Comparison of ENCODE assay signal across 8 mouse cellular contexts in the genomic region with DNA sequence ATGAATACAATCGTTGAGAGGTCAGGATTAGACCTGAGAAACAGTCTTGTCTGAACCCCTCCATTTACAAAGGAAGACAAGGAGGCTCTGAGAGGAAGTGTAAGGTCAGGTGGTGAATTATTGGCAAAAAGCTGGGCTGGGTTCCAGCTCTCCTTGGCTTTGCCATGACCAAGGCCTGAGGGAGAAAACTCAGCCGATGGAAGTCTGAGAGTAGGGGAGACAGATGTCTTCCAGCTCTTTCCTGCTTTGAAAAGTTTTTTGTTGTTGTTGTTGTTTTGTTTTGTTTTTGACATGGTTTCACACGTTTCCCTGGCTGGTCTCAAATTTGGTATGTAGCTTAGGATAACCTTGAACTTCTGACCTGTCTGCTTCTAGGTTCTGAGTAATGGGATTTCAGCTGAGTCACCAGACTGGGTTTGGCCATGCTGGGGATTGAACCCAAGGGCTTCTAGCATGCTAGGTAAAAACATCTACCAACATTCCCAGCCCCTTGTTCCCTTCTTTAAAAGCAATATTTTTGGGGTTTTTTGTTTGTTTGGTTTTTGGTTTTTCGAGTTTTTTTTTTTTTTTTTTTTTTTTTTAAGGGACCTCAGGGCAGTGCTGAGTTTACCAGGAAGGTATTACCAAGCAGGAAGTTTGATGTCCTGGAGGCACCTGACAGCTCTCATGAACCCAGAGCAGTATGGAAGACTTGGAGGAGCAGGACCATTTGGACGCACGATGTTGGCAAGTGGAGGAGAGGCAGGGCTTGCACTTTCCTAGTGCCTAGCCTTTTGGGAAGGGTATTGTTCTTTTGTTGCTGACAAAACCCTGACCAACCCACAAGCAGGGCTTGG. TPM values are rescaled to one million over a fixed set of nuclear protein-coding genes. Genes with fewer than 3 reads are reported as not detected.
DNase-seq lines count a peak whose midpoint lies in the region; ATAC-seq and TF ChIP-seq lines count a peak whose summit lies in the region.

No protein-coding gene starts in this region.

- peak overlapping the region; percentile 18; the same call in 1 of the 2 replicates for H3K9ac ChIP-seq in ES-E14 (ENCODE audit: insufficient read depth, low read depth, low read length, poor library complexity, severe bottlenecking)
- H3K9ac ChIP-seq in forebrain, embryonic 14.5 days (ENCODE audit: low read length): no peak overlapping the region
- H3K9ac ChIP-seq in stomach, embryonic 15.5 days: no peak overlapping the region

- 61% methylated on average over 6 of the region's 6 CpGs for WGBS in heart, embryonic 10.5 days
- WGBS in forebrain, embryonic 14.5 days: 33% methylated on average over 6 of the region's 6 CpGs
- WGBS in stomach, embryonic 15.5 days: 49% methylated on average over 6 of the region's 6 CpGs

- peak overlapping the region; percentile 95 for H3K27ac ChIP-seq in heart, embryonic 10.5 days
- peak overlapping the region; percentile 92 for H3K27ac ChIP-seq in ES-E14 (ENCODE audit: insufficient read depth, low read depth, low read length, poor library complexity, severe bottlenecking)
- peak overlapping the region; percentile 99 for H3K27ac ChIP-seq in forebrain, embryonic 14.5 days (ENCODE audit: low read depth, low read length)
- H3K27ac ChIP-seq in stomach, embryonic 15.5 days: peak overlapping the region; percentile 99

- no peaks in the 10 kb centered on the region for H3K27me3 ChIP-seq in heart, embryonic 10.5 days (ENCODE audit: insufficient read depth, poor library complexity, severe bottlenecking)
- no peaks in the 10 kb centered on the region for H3K27me3 ChIP-seq in forebrain, embryonic 14.5 days (replicated peaks; ENCODE audit: control insufficient read depth, insufficient read depth, low read length)
- no peaks in the 10 kb centered on the region for H3K27me3 ChIP-seq in stomach, embryonic 15.5 days (replicated peaks)

- no peak overlapping the region for H3K4me2 ChIP-seq in forebrain, embryonic 14.5 days (ENCODE audit: low read length)
- no peak overlapping the region for H3K4me2 ChIP-seq in stomach, embryonic 15.5 days

- H3K36me3 ChIP-seq in heart, embryonic 10.5 days: no peaks in the 10 kb centered on the region
- H3K36me3 ChIP-seq in ES-E14 (ENCODE audit: control insufficient read depth, insufficient read depth, low read length, poor library complexity, severe bottlenecking): no peaks in the 10 kb centered on the region
- H3K36me3 ChIP-seq in forebrain, embryonic 14.5 days (ENCODE audit: control insufficient read depth, insufficient read depth, low read length): no peaks in the 10 kb centered on the region
- H3K36me3 ChIP-seq in stomach, embryonic 15.5 days: no peaks in the 10 kb centered on the region

- H3K4me3 ChIP-seq in heart, embryonic 10.5 days: no peak overlapping the region
- H3K4me3 ChIP-seq in ES-E14 (ENCODE audit: insufficient read depth in 1 of 2, low read depth in 1 of 2, low read length in 2 of 2, poor library complexity in 1 of 2, severe bottlenecking in 1 of 2): no peak overlapping the region
- no peak overlapping the region for H3K4me3 ChIP-seq in forebrain, embryonic 14.5 days (ENCODE audit: low read depth, low read length)
- no peak overlapping the region for H3K4me3 ChIP-seq in stomach, embryonic 15.5 days (replicated peaks)

- H3K9me3 ChIP-seq in heart, embryonic 10.5 days: no peaks in the 10 kb centered on the region
- no peaks in the 10 kb centered on the region for H3K9me3 ChIP-seq in ES-E14 (ENCODE audit: control insufficient read depth, insufficient read depth, low read depth, low read length)
- H3K9me3 ChIP-seq in forebrain, embryonic 14.5 days (replicated peaks; ENCODE audit: control insufficient read depth, low read length): no peaks in the 10 kb centered on the region
- H3K9me3 ChIP-seq in stomach, embryonic 15.5 days: no peaks in the 10 kb centered on the region

- H3K4me1 ChIP-seq in heart, embryonic 10.5 days: peaks cover 71% of the 10 kb centered on the region
- H3K4me1 ChIP-seq in ES-E14 (ENCODE audit: control insufficient read depth in 2 of 2, insufficient read depth in 2 of 2, low read length in 2 of 2, poor library complexity in 1 of 2): peaks cover 4 to 24% of the 10 kb centered on the region in 2 experiments
- H3K4me1 ChIP-seq in forebrain, embryonic 14.5 days (ENCODE audit: control insufficient read depth, insufficient read depth, low read length): peaks cover 53% of the 10 kb centered on the region
- H3K4me1 ChIP-seq in stomach, embryonic 15.5 days: peaks cover 36% of the 10 kb centered on the region

- no peak for DNase-seq in heart, embryonic 10.5 days (ENCODE audit: low spot score)
- DNase-seq in heart, adult 8-10 months (ENCODE audit: low spot score): no peak
- no peak for DNase-seq in ES-E14 (ENCODE audit: low read depth, low spot score)
- no peak for DNase-seq in forebrain, embryonic 14.5 days (ENCODE audit: low spot score)
- DNase-seq in kidney, postnatal 4 days: peak; percentile 61 to 72
- no peak for DNase-seq in gastrocnemius, postnatal 14 days
- DNase-seq in gastrocnemius, adult 8-10 months (ENCODE audit: low spot score in 2 of 2): no peak

- in situ Hi-C loops in ES-E14 (cut with MboI; ENCODE audit: low sequenced_read_pairs in 2 of 2, unreplicated experiment in 2 of 2): no loop called here

- intact Hi-C loops in gastrocnemius, postnatal 14 days (cut with DNase I; ENCODE audit: low total_unique reads): no loop called here

- ATAC-seq in forebrain, embryonic 14.5 days: no peak
- no peak for ATAC-seq in stomach, embryonic 15.5 days (ENCODE audit: insufficient read depth, low FRiP score, low read depth)

TF ChIP-seq in ES-E14, 5 proteins besides CTCF, POLR2A, EP300 and RAD21:
- no peak for TF ChIP-seq ZC3H11A (IDR thresholded peaks at IDR 0.05; ENCODE audit: borderline replicate concordance, low read depth, low read length)
- TF ChIP-seq MAFK (IDR thresholded peaks at IDR 0.05; ENCODE audit: insufficient read depth, low read depth, low read length): peak; percentile 82
- peak; percentile 77 for TF ChIP-seq ZNF384 (IDR thresholded peaks at IDR 0.05; ENCODE audit: low read depth, low read length)
- no peak for TF ChIP-seq CHD2 (IDR thresholded peaks at IDR 0.05; ENCODE audit: low read depth, low read length)
- TF ChIP-seq HCFC1 (IDR thresholded peaks at IDR 0.05; ENCODE audit: borderline replicate concordance, insufficient read depth, low read length): no peak

RNA-seq across cellular contexts. Expression of gene Irf2bpl, which starts 58.8 kb away (rescaled TPM):
- polyA plus RNA-seq in heart, embryonic 10.5 days (2016; fragmentation: Nextera tagmentation; extraction: Ambion mirVana): 28.7 and 35.3 TPM in 2 replicates
- total RNA-seq in heart, adult 8-10 months (2022): 10 to 100 TPM; 26.2 to 30.4 (median 27.8) TPM
- 39.5 and 43.2 TPM in 2 replicates for total RNA-seq in ES-E14 (2012; rRNA removed)
- 41.4 and 56.5 TPM in 2 replicates for polyA plus RNA-seq in forebrain, embryonic 14.5 days (2014; fragmentation: Nextera tagmentation; extraction: Ambion mirVana)
- 28.4 and 29.3 TPM in 2 replicates for polyA plus RNA-seq in stomach, embryonic 15.5 days (2015; fragmentation: Nextera tagmentation; extraction: Ambion mirVana)
- total RNA-seq in gastrocnemius, postnatal 14 days (2021): 10 to 100 TPM; 41.8 to 42.8 TPM
- total RNA-seq in gastrocnemius, adult 8-10 months (2022): 10 to 100 TPM; 21.3 to 27.0 (median 22.9) TPM

Comparison
In these comparisons a context has a peak if more than half of its experiments do, and no peak if none do; other contexts are left out.
1. DNase-seq: peak in kidney, postnatal 4 days (2 of 2); none in heart, embryonic 10.5 days (single experiment), heart, adult 8-10 months (single experiment), ES-E14 (single experiment), forebrain, embryonic 14.5 days (single experiment), gastrocnemius, postnatal 14 days (single experiment) and gastrocnemius, adult 8-10 months (0 of 2).
2. Peak in every context shown above with its lines, with median percentiles within 50 percentile points of each other: H3K27ac ChIP-seq.